Mouse (Mus musculus) CD4-positive, CD25-positive, alpha-beta regulatory T cell, adult 9 weeks (primary cell): ENCODE data around the gene Gys1. TPM values are rescaled to one million over a fixed set of nuclear protein-coding genes. Genes with fewer than 3 reads are reported as not detected.

ENCODE experiments used
- polyA plus RNA-seq: library from polyadenylated mRNA; unstranded; fragments of 100-300 nt; shearing (Covaris generic); gene quantifications from one replicate; pipeline ENCODE4 v1.2.1, GENCODE M21; 2017

Gys1 gene
- 16.5 TPM for polyA plus RNA-seq

GRCm38 (mm10) chr7:45434203-45435015, at the start of gene Gys1:
TSS of gene Gys1 (plus strand) at chr7:45434844.

GRCm38 (mm10) chr7:45395578-45396336, 38.9 kb upstream of the Gys1 start, which contains the start of gene Snrnp70:
TSS of gene Snrnp70 (minus strand) at chr7:45395742.

DNA sequence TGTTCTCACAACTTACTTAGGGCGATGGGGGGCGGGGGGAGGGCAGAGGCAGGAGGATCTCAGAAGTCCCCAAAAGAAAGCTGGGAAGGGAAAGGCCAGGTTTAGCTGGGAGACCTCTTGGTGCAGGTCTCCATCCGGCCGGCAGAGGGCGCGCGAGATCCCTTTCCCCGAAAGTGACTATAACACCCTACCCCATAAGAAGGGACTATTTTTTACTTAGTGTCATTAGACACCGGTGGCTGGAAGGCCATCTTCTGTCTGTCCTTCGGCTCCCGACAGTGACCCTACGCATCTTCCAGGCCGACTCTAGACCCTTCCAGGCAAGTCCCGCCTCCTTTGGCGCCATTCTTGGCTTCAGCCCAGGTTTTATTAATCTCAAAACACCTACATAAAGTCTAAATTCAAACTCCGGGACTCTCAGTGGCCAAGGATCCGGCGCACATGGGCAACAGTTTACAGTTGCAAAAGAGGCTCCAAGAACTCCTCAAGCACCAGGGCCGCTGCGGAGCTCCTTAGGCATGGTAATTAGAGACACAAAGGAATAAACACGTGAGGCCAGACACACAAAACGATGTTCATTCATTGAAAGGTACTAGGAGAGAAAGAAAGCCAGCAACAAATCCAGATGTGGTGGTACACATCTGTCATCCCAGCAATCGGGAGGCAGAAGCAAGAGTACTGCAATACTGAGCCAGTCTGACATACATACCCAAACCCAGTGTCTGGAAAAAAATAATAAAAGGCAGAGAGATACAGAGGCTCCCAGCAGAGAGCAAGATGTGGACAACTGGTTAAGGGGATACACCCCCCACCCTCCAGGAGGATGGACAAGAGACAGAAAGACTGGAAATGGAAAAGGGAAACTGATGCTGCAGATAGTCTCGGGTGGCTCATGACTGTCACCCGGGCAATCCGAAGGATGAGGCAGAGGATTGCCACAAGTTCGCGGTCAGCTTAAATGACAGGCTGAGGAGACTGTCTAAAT, 29.3 kb upstream of the Gys1 start, which contains the start of gene Kcna7:
Gene Kcna7 (plus strand): TSS at position 563 of the 985 bp plus-strand sequence.

GRCm38 (mm10) chr7:45413113-45413863, 21.4 kb upstream of the Gys1 start, which contains the start of gene Ntf5:
TSS of gene Ntf5 (plus strand) at chr7:45413695.

DNA sequence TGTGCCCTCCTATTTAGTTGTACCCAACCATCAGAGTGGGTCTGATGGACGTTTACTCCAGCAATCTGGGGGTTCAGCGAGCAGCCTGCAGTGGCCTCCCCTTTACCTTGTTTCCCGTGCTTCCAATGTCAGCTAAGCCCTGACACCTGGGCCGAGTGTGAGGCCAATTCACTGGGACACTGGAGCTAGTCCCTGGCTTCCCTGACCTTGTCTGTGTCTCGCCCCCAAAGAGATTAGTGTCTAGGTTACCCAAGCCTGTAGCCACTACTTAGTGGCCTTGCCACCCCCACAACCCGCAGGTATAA, 14.1 kb upstream of the Gys1 start, which contains the start of gene Lhb:
Gene Lhb (plus strand): TSS at position 206 of the 305 bp plus-strand sequence.

GRCm38 (mm10) chr7:45437521-45438276, 3.1 kb downstream of the Gys1 start, which contains the start of gene Ruvbl2:
TSS of gene Ruvbl2 (minus strand) at chr7:45438096.

GRCm38 (mm10) chr7:45459564-45460140, 25.0 kb downstream of the Gys1 start, which contains the start of gene Ftl1:
TSS of gene Ftl1 (minus strand) at chr7:45459884.

GRCm38 (mm10) chr7:45466283-45467089, 31.8 kb downstream of the Gys1 start, which contains the start of gene Bax:
TSS of gene Bax (minus strand) at chr7:45466898.

DNA sequence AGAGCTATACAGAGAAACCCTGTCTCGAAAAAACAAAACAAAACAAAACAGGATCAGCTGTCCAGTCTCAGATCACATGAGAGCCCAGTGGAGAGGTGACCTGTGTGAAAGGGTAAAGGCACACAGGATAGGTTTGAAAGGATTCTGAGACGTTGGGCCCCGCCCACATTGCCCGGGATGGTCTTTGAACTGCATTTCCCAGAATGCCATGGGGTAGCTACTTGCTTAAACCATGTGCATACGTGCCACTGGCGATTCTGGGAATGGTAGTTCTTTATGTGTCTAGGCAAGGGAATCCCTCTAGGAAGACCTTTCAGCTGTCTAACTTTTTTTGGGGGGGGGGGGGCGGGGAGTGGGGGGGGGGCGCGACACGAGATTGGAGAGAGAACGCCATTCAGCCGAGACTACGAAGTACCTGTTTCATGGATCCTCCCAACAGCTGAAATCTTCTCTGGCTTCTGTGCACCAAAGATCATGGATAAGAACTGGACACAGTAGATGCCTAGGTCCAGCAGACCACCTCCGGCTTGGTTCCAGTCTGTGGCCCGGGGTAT, 46.8 kb downstream of the Gys1 start, which contains the start of gene Tulp2:
Gene Tulp2 (plus strand): TSS at position 504 of the 554 bp plus-strand sequence.

GRCm38 (mm10) chr7:45486761-45487415, 52.2 kb downstream of the Gys1 start, which contains the start of gene Gm45808:
TSS of gene Gm45808 (minus strand) at chr7:45486811.

GRCm38 (mm10) chr7:45488293-45489204, 53.9 kb downstream of the Gys1 start, which contains the start of gene Dhdh:
TSS of gene Dhdh (minus strand) at chr7:45488805.

Other genes starting within 250 kb of the Gys1 start
- 0.32 TPM for gene Ccdc155, start 230.0 kb upstream of the Gys1 start, polyA plus RNA-seq
- gene Dkkl1, start 222.7 kb upstream of the Gys1 start, polyA plus RNA-seq, result 16.0 TPM
- gene Tead2, start 219.1 kb upstream of the Gys1 start, polyA plus RNA-seq, result 2.9 TPM
- gene Cd37, start 195.7 kb upstream of the Gys1 start, polyA plus RNA-seq, result 598 TPM
- gene Slc6a16, start 193.8 kb upstream of the Gys1 start, polyA plus RNA-seq, result not detected
- gene Slc6a21, start 157.3 kb upstream of the Gys1 start, polyA plus RNA-seq, result not detected
- gene Trpm4, start 101.1 kb upstream of the Gys1 start, polyA plus RNA-seq, result 16.3 TPM
- not detected for gene Hrc, start 99.6 kb upstream of the Gys1 start, polyA plus RNA-seq
- gene Ppfia3, start 67.8 kb upstream of the Gys1 start, polyA plus RNA-seq, result not detected
- not detected for gene Lin7b, start 64.3 kb upstream of the Gys1 start, polyA plus RNA-seq
- 241 TPM for gene Snrnp70, start 39.1 kb upstream of the Gys1 start, polyA plus RNA-seq
- gene Kcna7, start 29.2 kb upstream of the Gys1 start, polyA plus RNA-seq, result not detected
- gene Ntf5, start 21.1 kb upstream of the Gys1 start, polyA plus RNA-seq, result 0.41 TPM
- not detected for gene Lhb, start 14.0 kb upstream of the Gys1 start, polyA plus RNA-seq
- 77.4 TPM for gene Ruvbl2, start 3.3 kb downstream of the Gys1 start, polyA plus RNA-seq
- 2,511 TPM for gene Ftl1, start 25.0 kb downstream of the Gys1 start, polyA plus RNA-seq
- 228 TPM for gene Bax, start 32.1 kb downstream of the Gys1 start, polyA plus RNA-seq
- gene Tulp2, start 47.0 kb downstream of the Gys1 start, polyA plus RNA-seq, result 1.4 TPM
- 0.68 TPM for gene Gm45808, start 52.0 kb downstream of the Gys1 start, polyA plus RNA-seq
- gene Dhdh, start 54.0 kb downstream of the Gys1 start, polyA plus RNA-seq, result 0.88 TPM
- 262 TPM for gene Nucb1, start 75.6 kb downstream of the Gys1 start, polyA plus RNA-seq
- 74.3 TPM for gene Ppp1r15a, start 91.4 kb downstream of the Gys1 start, polyA plus RNA-seq
- 1.0 TPM for gene Plekha4, start 91.5 kb downstream of the Gys1 start, polyA plus RNA-seq
- 1.2 TPM for gene Hsd17b14, start 120.0 kb downstream of the Gys1 start, polyA plus RNA-seq
- gene Bcat2, start 135.3 kb downstream of the Gys1 start, polyA plus RNA-seq, result 84.3 TPM
- not detected for gene Fgf21, start 180.6 kb downstream of the Gys1 start, polyA plus RNA-seq
- not detected for gene Fut1, start 182.4 kb downstream of the Gys1 start, polyA plus RNA-seq
- not detected for gene Izumo1, start 187.0 kb downstream of the Gys1 start, polyA plus RNA-seq
- 0.51 TPM for gene Rasip1, start 192.6 kb downstream of the Gys1 start, polyA plus RNA-seq
- 1.3 TPM for gene Mamstr, start 205.1 kb downstream of the Gys1 start, polyA plus RNA-seq
- gene Fut2, start 231.6 kb downstream of the Gys1 start, polyA plus RNA-seq, result 0.25 TPM
- gene Ntn5, start 249.2 kb downstream of the Gys1 start, polyA plus RNA-seq, result not detected